Mouse (Mus musculus) liver, adult 2 months (tissue): Measurements from ENCODE around the gene Ppp1r15b. TPM values are rescaled to one million over a fixed set of nuclear protein-coding genes. Genes with fewer than 3 reads are reported as not detected.

Experiments used
- DNase-seq: peaks from one replicate; pipeline ENCODE4 v3.0.0-alpha.2; 2011; ENCODE audit warnings: low read depth, low spot score; ENCODE audit errors: extremely low read depth
- H3K27ac ChIP-seq: fragments of 200-500 bp; replicated peaks from 2 replicates; pipeline ENCODE4 v1.5.1; 2012; ENCODE audit warnings: low read depth, mild to moderate bottlenecking, control low read depth, inconsistent platforms, low read length; ENCODE audit not compliant: insufficient read depth
- H3K27me3 ChIP-seq: fragments of 200-500 bp; 2 replicates; pipeline ENCODE4 v1.6.1; 2012; ENCODE audit warnings: mild to moderate bottlenecking, moderate library complexity, low read length, inconsistent platforms; ENCODE audit not compliant: control insufficient read depth, insufficient read depth
- H3K36me3 ChIP-seq: fragments of 200-500 bp; 2 replicates; pipeline ENCODE4 v1.6.1; 2012; ENCODE audit warnings: low read length, inconsistent platforms; ENCODE audit not compliant: control insufficient read depth, insufficient read depth
- H3K4me1 ChIP-seq: fragments of 200-500 bp; 2 replicates; pipeline ENCODE4 v1.6.1; 2011; ENCODE audit warnings: low read length; ENCODE audit not compliant: control insufficient read depth, insufficient read depth
- H3K4me3 ChIP-seq: fragments of 200-500 bp; 2 replicates; pipeline ENCODE4 v1.5.1; 2011; ENCODE audit warnings: low read depth, mild to moderate bottlenecking, control low read depth, low read length, moderate library complexity; ENCODE audit not compliant: insufficient read depth
- H3K79me2 ChIP-seq: fragments of 200-500 bp; 2 replicates; pipeline ENCODE4 v1.6.1; 2012; ENCODE audit warnings: inconsistent platforms, mild to moderate bottlenecking, low read length, moderate library complexity; ENCODE audit not compliant: control insufficient read depth, insufficient read depth
- H3K9ac ChIP-seq: fragments of 200-500 bp; 2 replicates; pipeline ENCODE4 v1.6.1; 2012; ENCODE audit warnings: low read depth, mild to moderate bottlenecking, control low read depth, inconsistent platforms, low read length
- CTCF ChIP-seq: fragments of 200-500 bp; IDR thresholded peaks from 2 replicates; pipeline ENCODE4 v1.5.1; 2011; ENCODE audit warnings: low read depth, low read length, control low read depth
- POLR2A ChIP-seq: fragments of 200-500 bp; IDR thresholded peaks from 2 replicates; pipeline ENCODE4 v1.6.1; 2011; ENCODE audit warnings: low read length, control low read depth; ENCODE audit not compliant: insufficient read depth; ENCODE audit errors: extremely low read depth
- WGBS: fragments of 180-500 bp; shearing (Covaris S2); methylation state at CpG from one replicate; pipeline ENCODE4 v1.1.7; 2018; 5-methylcytosine and 5-hydroxymethylcytosine counted together
- polyA plus RNA-seq: library from polyadenylated mRNA; depleted of rRNA; stranded (reverse); fragments of >200 nt; gene quantifications from 2 replicates; pipeline ENCODE4 v1.2.3, GENCODE M21; 2012
- total RNA-seq: library from RNA; depleted of rRNA; stranded (reverse); fragments of >200 nt; gene quantifications from 2 replicates; pipeline ENCODE4 v1.2.3, GENCODE M21; 2014

The Ppp1r15b gene
- total and polyA plus RNA-seq, 2 experiments = 24.0 to 43.3 TPM

DNA sequence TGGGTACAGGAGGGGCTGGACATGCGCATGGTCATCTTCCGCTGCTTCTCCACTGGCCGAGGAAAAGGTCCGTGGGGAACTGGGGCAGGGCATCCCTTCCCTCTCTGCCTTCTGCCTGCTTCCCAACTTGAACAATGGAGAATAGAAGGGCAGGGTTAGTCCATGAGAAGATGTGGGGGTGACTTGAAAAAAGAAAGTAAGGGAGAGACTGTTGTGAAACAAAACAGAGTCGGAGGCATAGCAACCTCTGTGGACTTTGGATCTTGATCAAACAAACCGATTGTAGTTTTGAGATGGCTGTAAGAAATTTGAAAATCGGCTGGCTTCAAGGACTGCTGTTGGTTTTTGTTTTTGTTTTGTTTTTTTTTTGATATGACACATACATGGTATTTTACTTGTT lies 37.2 kb upstream of the Ppp1r15b start:
- Histone ChIP-seq H3K27me3 (no peaks in the 10 kb centered on the region), H3K4me1 (0 out of 2 replicates have a peak, but pooled peaks cover 3% of the 10 kb centered on the region), H3K79me2 (no peaks in the 10 kb centered on the region), H3K27ac (no peak overlapping the region), H3K9ac (no peak overlapping the region), H3K4me3 (no peak overlapping the region), H3K36me3 (no peaks in the 10 kb centered on the region)
- TF ChIP-seq POLR2A = no peak
- no peak for TF ChIP-seq CTCF
- 46% methylated on average over 7 of the region's 7 CpGs for WGBS
- DNase-seq = peak; percentile 79

DNA sequence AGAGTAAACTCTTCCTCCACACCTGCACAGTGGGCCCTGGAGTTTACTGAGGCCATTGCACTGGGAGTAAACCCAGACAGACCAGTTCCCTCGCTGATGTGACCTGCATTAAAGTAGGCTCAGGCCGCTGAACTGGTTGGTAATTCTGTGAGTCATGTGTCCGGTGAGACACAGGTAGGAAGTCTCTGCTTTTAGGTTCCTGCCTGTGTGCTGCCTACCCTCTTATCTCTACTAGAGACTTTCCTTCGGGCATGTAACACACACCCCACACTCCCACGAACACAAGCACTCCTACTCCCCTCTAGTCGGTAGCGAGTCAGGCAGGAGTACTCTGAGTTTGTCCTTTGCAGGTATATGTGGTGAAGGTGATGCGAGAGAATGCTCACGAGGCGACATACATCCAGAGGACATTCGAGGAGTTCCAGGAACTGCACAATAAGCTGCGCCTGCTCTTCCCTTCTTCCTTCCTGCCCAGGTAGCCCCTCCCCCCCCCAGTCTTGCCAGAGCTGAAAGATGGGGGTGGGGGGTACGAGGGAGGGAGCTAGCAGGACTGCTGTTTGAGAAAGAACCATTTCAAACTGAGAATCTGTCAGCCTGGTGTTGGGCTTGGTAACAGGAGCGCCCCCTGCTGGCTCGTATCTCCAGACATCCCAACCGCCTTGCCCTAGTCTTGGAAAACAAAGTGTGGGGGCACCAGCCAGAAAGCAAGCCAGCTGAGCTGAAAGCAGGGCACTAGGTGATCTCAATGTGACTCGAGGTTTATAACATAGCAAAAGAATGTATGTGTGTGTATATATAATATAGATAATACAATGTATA lies 29.8 kb upstream of the Ppp1r15b start:
- Histone ChIP-seq H3K36me3 (no peaks in the 10 kb centered on the region; the same call in 1 of the 2 replicates), H3K9ac (no peak overlapping the region), H3K27ac (no peak overlapping the region), H3K79me2 (no peaks in the 10 kb centered on the region; the same call in 1 of the 2 replicates), H3K4me1 (peaks cover 2% of the 10 kb centered on the region; the same call in 1 of the 2 replicates), H3K27me3 (no peaks in the 10 kb centered on the region), H3K4me3 (no peak overlapping the region)
- 50% methylated on average over 17 of the region's 17 CpGs for WGBS
- peak; percentile 38 for DNase-seq
- TF ChIP-seq POLR2A (no peak), CTCF (peak; percentile 91)

DNA sequence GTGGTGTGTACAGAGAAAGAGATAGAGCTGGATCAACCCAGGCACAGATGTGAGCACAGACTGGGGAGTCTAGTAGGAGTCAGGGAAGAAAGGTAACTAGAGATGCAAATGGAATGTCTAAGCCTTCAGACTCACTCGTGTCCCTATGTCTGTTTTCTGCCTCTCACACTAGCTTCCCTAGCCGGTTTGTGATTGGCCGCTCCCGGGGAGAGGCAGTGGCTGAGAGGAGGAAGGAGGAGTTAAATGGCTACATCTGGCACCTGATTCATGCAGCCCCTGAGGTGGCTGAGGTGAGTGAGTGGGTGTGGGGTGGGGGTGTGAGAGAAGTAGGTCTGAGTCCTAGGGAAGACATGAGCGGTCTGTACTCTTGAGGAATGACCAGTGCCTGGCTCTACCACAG lies 28.8 kb upstream of the Ppp1r15b start:
- Histone ChIP-seq H3K36me3 (no peaks in the 10 kb centered on the region; the same call in 1 of the 2 replicates), H3K27ac (no peak overlapping the region), H3K4me3 (no peak overlapping the region), H3K4me1 (peaks cover 2% of the 10 kb centered on the region; the same call in 1 of the 2 replicates), H3K9ac (no peak overlapping the region), H3K79me2 (no peaks in the 10 kb centered on the region; the same call in 1 of the 2 replicates), H3K27me3 (no peaks in the 10 kb centered on the region)
- DNase-seq = no peak
- TF ChIP-seq POLR2A (no peak), CTCF (no peak)
- WGBS = 86% methylated on average over 5 of the region's 5 CpGs

GRCm38 (mm10) chr1:133103315-133103714 lies 27.6 kb upstream of the Ppp1r15b start:
- Histone ChIP-seq H3K4me1 (peaks cover 2% of the 10 kb centered on the region; the same call in 1 of the 2 replicates), H3K27me3 (no peaks in the 10 kb centered on the region), H3K4me3 (peak overlapping the region; percentile 59), H3K9ac (peak overlapping the region; percentile 60), H3K36me3 (no peaks in the 10 kb centered on the region; the same call in 1 of the 2 replicates), H3K27ac (peak overlapping the region; percentile 83), H3K79me2 (no peaks in the 10 kb centered on the region; the same call in 1 of the 2 replicates)
- DNase-seq = peak; percentile 93
- 33% methylated on average over 7 of the region's 7 CpGs for WGBS
- no peak for TF ChIP-seq POLR2A
- no peak for TF ChIP-seq CTCF

DNA sequence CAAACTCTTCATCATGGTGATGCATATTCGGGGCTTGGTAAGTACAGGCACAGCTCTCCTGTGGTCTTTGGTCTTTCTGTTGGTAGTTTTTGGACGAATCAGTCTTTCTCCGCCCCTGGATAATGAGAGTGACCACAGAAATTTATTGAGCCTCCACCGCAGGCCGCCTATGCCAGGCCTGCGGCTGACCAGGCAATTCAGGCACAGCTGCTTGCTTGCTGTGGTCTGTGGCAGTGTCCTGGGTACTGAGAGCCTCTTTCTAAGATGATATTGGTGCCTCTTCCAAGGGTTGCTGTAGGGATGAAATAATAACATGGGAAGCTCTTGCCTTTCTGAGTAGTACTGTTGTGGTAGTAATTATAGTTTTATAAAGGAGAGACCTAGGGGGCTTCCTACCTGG lies 27.1 kb upstream of the Ppp1r15b start:
- no peaks in the 10 kb centered on the region; the same call in 1 of the 2 replicates for H3K79me2 ChIP-seq
- TF ChIP-seq CTCF (no peak), POLR2A (no peak)
- peak overlapping the region; percentile 60 for H3K9ac ChIP-seq
- no peaks in the 10 kb centered on the region for H3K27me3 ChIP-seq
- H3K4me1 ChIP-seq = peaks cover 2% of the 10 kb centered on the region; the same call in 1 of the 2 replicates
- 39% methylated on average over 6 of the region's 6 CpGs for WGBS
- no peak for DNase-seq
- H3K27ac ChIP-seq = peak overlapping the region; percentile 83
- no peaks in the 10 kb centered on the region; the same call in 1 of the 2 replicates for H3K36me3 ChIP-seq
- H3K4me3 ChIP-seq = peak overlapping the region; percentile 59

DNA sequence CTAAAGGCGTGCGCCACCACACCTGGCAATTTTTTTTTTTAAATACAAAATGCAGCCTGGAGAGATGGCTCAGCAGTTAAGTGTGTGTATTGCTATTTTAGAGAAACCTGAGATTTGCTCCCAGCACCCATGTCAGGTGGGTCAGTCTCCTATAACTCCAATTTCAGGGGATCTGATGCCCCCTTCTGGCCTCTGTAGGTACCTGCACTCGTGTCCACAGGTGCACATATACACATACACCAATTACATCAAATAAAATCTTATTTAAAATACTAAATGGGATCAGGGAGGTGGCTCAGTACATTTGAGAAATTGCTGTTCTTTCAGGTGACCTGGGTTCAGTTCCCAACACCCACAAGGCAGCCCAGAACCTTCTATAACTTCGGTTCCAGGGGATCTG lies 14.8 kb upstream of the Ppp1r15b start:
- Histone ChIP-seq H3K79me2 (no peaks in the 10 kb centered on the region), H3K27ac (no peak overlapping the region), H3K27me3 (no peaks in the 10 kb centered on the region), H3K4me3 (no peak overlapping the region), H3K36me3 (no peaks in the 10 kb centered on the region), H3K9ac (no peak overlapping the region), H3K4me1 (peaks cover 19% of the 10 kb centered on the region)
- no peak for DNase-seq
- TF ChIP-seq CTCF (no peak), POLR2A (no peak)
- 95% methylated on average over 4 of the region's 4 CpGs for WGBS
